Mouse (Mus musculus) natural killer cell, adult 2 months (primary cell): Measurements from ENCODE around the gene Slc39a3.
"Not testable (repeated sequence)": the region's sequence is repeated elsewhere in the genome, so short reads cannot be mapped to it uniquely, and the experiment has no call there.

ENCODE experiments used
- DNase-seq, 2 experiments: peaks; one replicate each; pipeline ENCODE4 v3.0.0; 2022; ENCODE audit warnings: low spot score in 2 of 2

The Slc39a3 gene

GRCm38 (mm10) chr10:81045246-81045645 lies 8.0 kb upstream of the Slc39a3 start:
- DNase-seq, result not testable (repeated sequence)

- DNase-seq, result peak; percentile 58 to 73
Observed at GRCm38 (mm10) chr10:81041458-81042175, 4.4 kb upstream of the Slc39a3 start.

GRCm38 (mm10) chr10:81036251-81036650 lies 975 bp downstream of the Slc39a3 start:
- peak in 1 of 2 experiments; percentile 43 for DNase-seq

- DNase-seq, result no peak
Observed at GRCm38 (mm10) chr10:81033586-81033985, 3.6 kb downstream of the Slc39a3 start.

- DNase-seq, result no peak
Observed at GRCm38 (mm10) chr10:81029031-81029430, 8.2 kb downstream of the Slc39a3 start.

GRCm38 (mm10) chr10:81028219-81028618 lies 9.0 kb downstream of the Slc39a3 start:
- DNase-seq, result no peak

GRCm38 (mm10) chr10:81027331-81027730 lies 9.9 kb downstream of the Slc39a3 start:
- DNase-seq, result no peak

- no peak for DNase-seq
Observed at GRCm38 (mm10) chr10:81026857-81027256, 10.4 kb downstream of the Slc39a3 start.

- no peak for DNase-seq
Observed at GRCm38 (mm10) chr10:81025639-81026275, 11.5 kb downstream of the Slc39a3 start, which contains the start of gene Diras1. Gene Diras1, minus strand, starts transcription at chr10:81025662.

- DNase-seq, result no peak
Observed at GRCm38 (mm10) chr10:81025047-81025621, 12.1 kb downstream of the Slc39a3 start.

- no peak for DNase-seq
Observed at GRCm38 (mm10) chr10:81024346-81024937, 12.8 kb downstream of the Slc39a3 start.

GRCm38 (mm10) chr10:81022744-81023143 lies 14.5 kb downstream of the Slc39a3 start:
- DNase-seq, result no peak

- DNase-seq, result no peak
Observed at GRCm38 (mm10) chr10:81021547-81022110, 15.6 kb downstream of the Slc39a3 start.

GRCm38 (mm10) chr10:81020207-81020606 lies 17.0 kb downstream of the Slc39a3 start:
- DNase-seq, result no peak

- DNase-seq, result no peak
Observed at GRCm38 (mm10) chr10:81019687-81020086, 17.5 kb downstream of the Slc39a3 start.

GRCm38 (mm10) chr10:81018326-81018725 lies 18.9 kb downstream of the Slc39a3 start:
- no peak for DNase-seq

GRCm38 (mm10) chr10:81016645-81017044 lies 20.6 kb downstream of the Slc39a3 start:
- DNase-seq, result peak; percentile 59 to 72

GRCm38 (mm10) chr10:81015666-81016065 lies 21.6 kb downstream of the Slc39a3 start:
- DNase-seq, result no peak

GRCm38 (mm10) chr10:81014393-81015384 lies 22.5 kb downstream of the Slc39a3 start, which contains the start of gene Gng7:
Gene Gng7, minus strand, starts transcription at chr10:81014945.
- DNase-seq, result peak; percentile 91 to 95

- no peak for DNase-seq
Observed at GRCm38 (mm10) chr10:81010851-81011250, 26.4 kb downstream of the Slc39a3 start.

GRCm38 (mm10) chr10:81007240-81007639 lies 30.0 kb downstream of the Slc39a3 start:
- no peak for DNase-seq
